Mouse (Mus musculus) hindbrain, embryonic 12.5 days (tissue): ENCODE measurements at regions not wholly inside any gene's neighbourhood (a gene's known extent, or its start where the extent isn't known, plus 50 kb on each side); places are given as distances from the start of the nearest gene placed in this dataset.

Experiments
- ATAC-seq: fragments of 200-750 bp; cut with Nextera tagmentation; 2 replicates; pipeline ENCODE4 v1.8.0; 2017; ENCODE audit warnings: moderate TSS enrichment; ENCODE audit not compliant: low FRiP score
- H3K27ac ChIP-seq: fragments of 300-500 bp; sonication (generic); 2 replicates; pipeline ENCODE4 v1.5.1; 2016; ENCODE audit warnings: mild to moderate bottlenecking
- H3K27me3 ChIP-seq: fragments of 300-500 bp; sonication (generic); 2 replicates; pipeline ENCODE4 v1.6.1; 2016; ENCODE audit warnings: mild to moderate bottlenecking
- H3K36me3 ChIP-seq: fragments of 300-500 bp; sonication (generic); 2 replicates; pipeline ENCODE4 v1.6.1; 2016; ENCODE audit warnings: mild to moderate bottlenecking
- H3K4me1 ChIP-seq: fragments of 300-500 bp; sonication (generic); 2 replicates; pipeline ENCODE4 v1.6.1; 2016
- H3K4me2 ChIP-seq: fragments of 300-500 bp; sonication (generic); replicated peaks from 2 replicates; pipeline ENCODE4 v1.6.1; 2016; ENCODE audit warnings: mild to moderate bottlenecking
- H3K4me3 ChIP-seq: fragments of 300-500 bp; sonication (generic); 2 replicates; pipeline ENCODE4 v1.5.1; 2016; ENCODE audit warnings: mild to moderate bottlenecking
- H3K9ac ChIP-seq: fragments of 300-500 bp; sonication (generic); 2 replicates; pipeline ENCODE4 v1.6.1; 2016; ENCODE audit warnings: mild to moderate bottlenecking, moderate library complexity
- H3K9me3 ChIP-seq: fragments of 300-500 bp; sonication (generic); replicated peaks from 2 replicates; pipeline ENCODE4 v1.6.1; 2016; ENCODE audit warnings: mild to moderate bottlenecking
- WGBS: fragments of 180-500 bp; shearing (Covaris S2); methylation state at CpG from one replicate; pipeline ENCODE4 v1.1.7; 2016; 5-methylcytosine and 5-hydroxymethylcytosine counted together

DNA sequence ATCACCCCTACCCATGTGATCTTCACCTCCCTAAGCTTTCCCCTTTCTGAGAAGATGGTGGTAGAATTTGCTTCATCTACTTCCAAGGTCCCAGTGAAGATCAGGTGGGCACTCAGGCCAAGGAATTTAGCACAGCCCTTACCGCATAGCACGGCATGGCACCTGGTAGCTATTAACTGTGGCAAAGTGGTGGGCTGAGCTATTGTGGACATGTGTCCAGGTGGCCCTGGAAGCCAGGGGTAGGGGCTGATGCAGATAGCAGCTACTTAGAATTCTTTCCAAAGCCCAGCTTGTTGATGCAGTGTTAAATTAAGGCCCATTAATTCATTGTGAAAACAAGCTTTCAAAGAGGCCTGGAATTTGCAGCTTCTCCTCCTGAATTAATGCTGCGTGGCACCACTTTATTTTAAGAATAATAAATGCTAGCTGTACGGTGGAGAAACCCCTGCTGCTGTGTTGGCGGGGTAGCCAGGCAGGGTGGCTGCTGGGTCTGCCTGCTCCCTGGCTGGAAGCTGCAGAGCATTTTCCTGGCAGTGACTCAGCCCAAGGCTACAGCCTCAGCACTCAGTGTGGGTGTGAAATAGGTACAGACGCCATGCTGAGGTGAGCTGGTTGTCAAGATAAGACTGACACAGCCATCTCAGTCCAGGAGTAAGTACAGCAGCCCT is 208.4 kb upstream of the Wscd1 start:
- ATAC-seq, result no peak
- Histone ChIP-seq H3K27ac (no peak overlapping the region), H3K4me3 (no peak overlapping the region), H3K4me2 (no peak overlapping the region), H3K9me3 (0 out of 2 replicates have a peak, but pooled peaks cover 4% of the 10 kb centered on the region), H3K27me3 (no peaks in the 10 kb centered on the region), H3K9ac (no peak overlapping the region), H3K36me3 (no peaks in the 10 kb centered on the region), H3K4me1 (peaks cover 6% of the 10 kb centered on the region; the same call in 1 of the 2 replicates)
- WGBS, result 53% methylated on average over 6 of the region's 6 CpGs

DNA sequence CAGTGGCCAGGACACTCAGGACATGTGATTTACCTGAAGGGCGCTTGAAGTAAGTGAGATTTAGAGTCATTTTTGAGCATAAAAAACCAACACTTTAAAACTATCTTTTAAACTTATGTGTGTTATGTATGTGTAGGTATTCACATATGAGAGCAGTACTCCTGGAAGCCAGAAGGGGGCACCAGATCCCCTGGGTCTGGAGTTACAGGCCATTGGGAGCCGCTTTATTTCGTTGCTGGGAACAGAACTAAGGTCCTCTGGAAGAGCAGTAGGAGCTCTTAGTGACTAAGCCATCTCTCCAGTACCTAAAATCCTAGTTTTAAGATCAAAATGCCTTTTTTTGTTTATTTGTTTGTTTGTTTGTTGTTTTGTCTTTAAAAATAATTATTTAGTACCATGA is 192.3 kb upstream of the Wscd1 start:
- H3K9me3 ChIP-seq, result no peaks in the 10 kb centered on the region
- no peak overlapping the region for H3K4me3 ChIP-seq
- H3K4me2 ChIP-seq, result no peak overlapping the region
- no peaks in the 10 kb centered on the region for H3K27me3 ChIP-seq
- H3K36me3 ChIP-seq, result no peaks in the 10 kb centered on the region
- H3K9ac ChIP-seq, result no peak overlapping the region
- no peak overlapping the region for H3K27ac ChIP-seq
- 84% methylated on average over 3 of the region's 3 CpGs for WGBS
- no peaks in the 10 kb centered on the region for H3K4me1 ChIP-seq
- ATAC-seq, result no peak

DNA sequence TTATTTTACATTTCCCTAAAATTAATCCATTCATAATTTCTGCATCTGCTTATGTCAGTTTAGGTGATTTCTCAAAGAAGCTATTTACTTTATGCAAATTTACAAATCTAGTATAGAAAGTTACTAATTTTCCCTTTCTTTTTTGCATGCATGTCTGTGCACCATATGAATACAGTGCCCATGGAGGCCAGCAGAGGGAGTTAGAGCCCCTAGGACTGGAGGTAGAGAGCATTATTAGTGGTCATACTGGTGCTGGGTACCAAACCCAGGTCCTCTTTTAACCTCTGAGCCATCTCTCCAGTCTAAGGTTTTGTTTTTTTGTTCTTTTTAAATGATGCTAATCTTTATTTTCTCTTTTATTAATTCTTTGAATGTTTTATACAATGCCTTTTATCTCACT is 184.9 kb upstream of the Wscd1 start:
- Histone ChIP-seq H3K36me3 (no peaks in the 10 kb centered on the region), H3K4me2 (no peak overlapping the region), H3K9ac (no peak overlapping the region), H3K27me3 (no peaks in the 10 kb centered on the region), H3K27ac (no peak overlapping the region), H3K4me1 (no peaks in the 10 kb centered on the region), H3K4me3 (no peak overlapping the region), H3K9me3 (no peaks in the 10 kb centered on the region)
- no peak for ATAC-seq

DNA sequence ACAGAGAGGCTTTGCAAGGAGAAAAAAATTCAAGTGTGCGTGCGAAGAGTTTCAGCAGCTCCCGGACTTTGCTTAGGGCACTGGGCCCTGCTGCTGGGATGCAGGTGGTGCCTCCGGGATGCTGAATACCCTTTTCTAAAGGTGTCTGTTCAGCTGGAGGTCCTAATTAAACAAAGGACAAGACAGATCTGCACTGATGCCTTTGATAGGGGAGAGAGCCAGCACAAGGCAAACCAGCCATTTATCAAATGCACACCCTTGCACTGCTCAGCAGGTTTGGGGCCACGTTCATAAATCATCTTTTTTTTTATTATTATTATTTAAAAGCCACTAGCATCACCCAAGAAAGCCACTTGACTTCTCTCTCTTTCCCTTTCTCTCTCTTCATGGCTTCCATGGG is 172.9 kb upstream of the Wscd1 start:
- H3K36me3 ChIP-seq, result no peaks in the 10 kb centered on the region
- WGBS, result 70% methylated on average over 5 of the region's 5 CpGs
- H3K27me3 ChIP-seq, result no peaks in the 10 kb centered on the region
- H3K9me3 ChIP-seq, result no peaks in the 10 kb centered on the region
- no peak overlapping the region; the same call in 1 of the 2 replicates for H3K27ac ChIP-seq
- H3K9ac ChIP-seq, result no peak overlapping the region
- H3K4me3 ChIP-seq, result no peak overlapping the region
- H3K4me1 ChIP-seq, result peaks cover 14% of the 10 kb centered on the region
- no peak for ATAC-seq
- no peak overlapping the region for H3K4me2 ChIP-seq

DNA sequence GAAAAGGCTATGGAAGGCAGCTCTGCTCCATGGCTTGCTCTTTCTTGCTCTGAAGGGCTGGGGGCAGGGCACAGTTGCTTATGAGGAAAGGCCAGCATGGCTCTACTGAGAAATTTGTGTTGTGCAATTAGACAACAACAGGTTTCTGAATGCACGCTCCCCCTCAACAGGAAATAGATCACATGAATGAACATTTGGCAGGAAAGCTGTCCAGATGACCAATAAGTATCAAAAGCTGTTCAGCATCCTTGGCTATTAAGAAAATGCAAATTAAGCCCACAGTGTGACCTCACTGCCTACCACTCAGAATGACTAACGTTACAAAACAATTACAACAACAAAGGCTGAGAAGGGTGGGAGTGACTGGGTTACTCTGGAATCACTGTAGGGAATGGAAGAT is 167.9 kb upstream of the Wscd1 start:
- no peaks in the 10 kb centered on the region for H3K36me3 ChIP-seq
- H3K27me3 ChIP-seq, result no peaks in the 10 kb centered on the region
- H3K9ac ChIP-seq, result no peak overlapping the region
- WGBS, result 38% methylated on average over 2 of the region's 2 CpGs
- H3K9me3 ChIP-seq, result no peaks in the 10 kb centered on the region
- no peak overlapping the region for H3K4me2 ChIP-seq
- H3K27ac ChIP-seq, result no peak overlapping the region
- peaks cover 9% of the 10 kb centered on the region; the same call in 1 of the 2 replicates for H3K4me1 ChIP-seq
- ATAC-seq, result no peak
- H3K4me3 ChIP-seq, result no peak overlapping the region

DNA sequence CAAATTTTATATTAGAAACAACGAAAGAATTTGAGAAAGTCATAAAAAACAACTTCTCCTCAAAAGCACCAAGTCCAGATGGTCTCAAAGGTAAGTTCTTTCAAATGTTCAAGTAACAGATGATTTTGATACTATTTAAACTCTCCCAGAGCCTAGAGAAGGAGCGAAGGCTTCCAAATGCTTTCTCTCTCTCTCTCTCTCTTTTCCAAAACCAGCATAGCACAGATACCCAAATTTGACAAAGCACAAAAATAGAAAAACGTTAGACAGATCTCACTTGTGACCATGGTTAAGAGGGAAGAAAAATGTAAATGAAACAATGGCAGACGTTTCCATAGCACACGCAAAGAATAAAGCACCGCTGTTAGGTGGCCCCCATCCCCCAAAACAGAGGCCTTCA is 158.7 kb upstream of the Wscd1 start:
- H3K27ac ChIP-seq, result no peak overlapping the region
- ATAC-seq, result no peak
- no peak overlapping the region for H3K4me2 ChIP-seq
- WGBS, result 92% methylated on average over 6 of the region's 6 CpGs
- H3K27me3 ChIP-seq, result no peaks in the 10 kb centered on the region
- H3K9me3 ChIP-seq, result no peaks in the 10 kb centered on the region
- H3K9ac ChIP-seq, result no peak overlapping the region
- no peaks in the 10 kb centered on the region for H3K4me1 ChIP-seq
- no peak overlapping the region for H3K4me3 ChIP-seq
- no peaks in the 10 kb centered on the region for H3K36me3 ChIP-seq

DNA sequence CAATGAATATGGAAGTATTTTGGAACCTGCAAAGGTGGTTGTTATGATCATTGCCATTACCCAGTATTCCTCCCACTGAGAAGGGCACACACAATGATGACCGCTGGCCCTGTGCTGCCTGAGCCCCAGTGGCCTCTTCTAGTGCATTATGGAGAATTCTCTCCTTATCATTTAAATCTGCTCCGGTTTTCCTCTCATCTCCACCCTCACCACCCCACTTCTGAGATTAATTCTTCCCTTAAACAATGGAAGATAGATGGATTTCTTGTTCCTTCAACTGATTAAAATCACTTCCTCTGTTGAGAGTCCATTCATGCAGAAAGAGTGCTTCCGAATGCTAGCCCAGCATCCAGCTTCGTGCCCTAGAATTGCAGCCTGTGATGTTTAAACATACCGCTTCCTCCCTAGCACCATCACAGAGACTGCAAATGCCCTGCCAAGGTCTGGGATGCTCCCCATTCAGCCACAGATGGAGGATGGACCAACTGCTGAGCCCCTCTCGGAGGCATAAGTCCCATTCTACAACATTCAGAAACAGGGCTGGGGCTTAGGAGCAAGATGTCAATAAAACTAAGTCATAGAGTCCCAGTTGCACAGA is 155.4 kb upstream of the Wscd1 start:
- Histone ChIP-seq H3K4me2 (no peak overlapping the region), H3K27me3 (no peaks in the 10 kb centered on the region; the same call in 1 of the 2 replicates), H3K27ac (no peak overlapping the region), H3K36me3 (no peaks in the 10 kb centered on the region), H3K9me3 (no peaks in the 10 kb centered on the region), H3K9ac (no peak overlapping the region), H3K4me1 (no peaks in the 10 kb centered on the region), H3K4me3 (no peak overlapping the region)
- WGBS, result 67% methylated on average over 6 of the region's 6 CpGs
- no peak for ATAC-seq

DNA sequence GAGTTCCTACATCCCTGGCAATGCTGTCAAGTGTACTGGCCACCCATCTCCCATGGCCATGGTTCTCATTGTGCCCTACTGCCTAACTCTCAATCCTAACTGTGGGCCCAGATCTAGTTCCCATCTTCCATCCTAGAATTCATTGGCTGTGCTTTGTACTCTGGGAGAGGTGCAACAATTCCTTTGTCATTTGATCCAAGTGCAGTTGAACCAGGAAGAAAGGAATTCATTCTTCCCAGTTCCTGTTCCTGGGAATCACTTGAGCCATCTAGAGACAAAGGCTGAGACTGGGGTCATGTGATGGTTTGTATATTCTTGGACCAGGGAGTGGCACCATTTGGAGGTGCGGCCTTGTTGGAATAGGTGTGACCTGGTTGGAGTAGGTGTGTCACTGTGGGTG is 152.0 kb upstream of the Wscd1 start:
- Histone ChIP-seq H3K9ac (no peak overlapping the region), H3K36me3 (no peaks in the 10 kb centered on the region), H3K27ac (no peak overlapping the region), H3K4me1 (peaks cover 8% of the 10 kb centered on the region; the same call in 1 of the 2 replicates), H3K9me3 (no peaks in the 10 kb centered on the region), H3K4me3 (no peak overlapping the region), H3K4me2 (no peak overlapping the region), H3K27me3 (no peaks in the 10 kb centered on the region; the same call in 1 of the 2 replicates)
- no peak for ATAC-seq
- 89% methylated on average over 1 of the region's 1 CpGs for WGBS

DNA sequence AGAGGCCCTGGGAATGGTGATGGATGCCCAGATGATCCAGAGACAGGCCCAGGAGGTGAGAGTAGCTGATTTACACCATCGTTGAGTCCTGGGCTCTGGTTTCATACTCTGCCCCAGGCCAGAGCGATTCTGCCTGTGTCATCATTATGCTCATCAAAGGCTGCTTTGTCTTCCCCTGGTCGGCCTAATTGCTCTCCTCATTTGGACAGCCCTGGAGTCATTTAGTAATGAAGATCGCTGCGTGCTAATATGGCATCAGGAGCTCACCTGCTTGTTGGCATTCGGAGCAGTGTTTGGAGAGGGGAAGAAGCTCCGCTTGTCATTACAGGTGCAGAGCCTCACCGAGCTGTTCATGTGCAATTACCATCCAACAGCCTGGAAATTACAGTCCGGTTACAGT is 138.9 kb upstream of the Wscd1 start:
- Histone ChIP-seq H3K27me3 (no peaks in the 10 kb centered on the region), H3K27ac (no peak overlapping the region), H3K4me2 (no peak overlapping the region), H3K4me1 (peaks cover 4% of the 10 kb centered on the region; the same call in 1 of the 2 replicates), H3K36me3 (no peaks in the 10 kb centered on the region), H3K4me3 (no peak overlapping the region), H3K9ac (no peak overlapping the region), H3K9me3 (no peaks in the 10 kb centered on the region)
- ATAC-seq, result no peak
- WGBS, result 66% methylated on average over 9 of the region's 9 CpGs

DNA sequence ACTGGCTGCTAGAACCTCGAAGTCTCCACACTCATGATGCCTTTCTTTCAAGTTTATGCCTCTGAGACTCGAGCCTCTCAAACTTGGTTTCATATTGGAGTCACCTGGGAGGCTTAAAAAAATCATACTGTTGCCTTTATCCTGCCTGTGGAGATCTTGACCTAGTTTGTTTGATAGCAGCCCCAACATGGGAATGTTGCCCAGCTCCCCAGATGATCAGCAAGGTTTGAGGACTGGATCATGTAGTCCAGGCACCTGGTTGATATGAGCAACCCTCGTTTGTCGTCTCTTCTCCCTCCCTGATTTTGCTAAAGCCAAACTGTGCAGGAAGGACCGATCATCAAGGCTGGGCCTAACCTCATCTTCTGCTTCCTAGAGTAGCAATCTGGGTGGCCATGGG is 134.2 kb upstream of the Wscd1 start:
- no peak for ATAC-seq
- H3K27ac ChIP-seq, result no peak overlapping the region
- WGBS, result 86% methylated on average over 5 of the region's 5 CpGs
- H3K36me3 ChIP-seq, result no peaks in the 10 kb centered on the region
- no peaks in the 10 kb centered on the region for H3K9me3 ChIP-seq
- no peaks in the 10 kb centered on the region for H3K27me3 ChIP-seq
- no peak overlapping the region for H3K9ac ChIP-seq
- H3K4me3 ChIP-seq, result no peak overlapping the region
- peaks cover 4% of the 10 kb centered on the region; the same call in 1 of the 2 replicates for H3K4me1 ChIP-seq
- H3K4me2 ChIP-seq, result no peak overlapping the region

DNA sequence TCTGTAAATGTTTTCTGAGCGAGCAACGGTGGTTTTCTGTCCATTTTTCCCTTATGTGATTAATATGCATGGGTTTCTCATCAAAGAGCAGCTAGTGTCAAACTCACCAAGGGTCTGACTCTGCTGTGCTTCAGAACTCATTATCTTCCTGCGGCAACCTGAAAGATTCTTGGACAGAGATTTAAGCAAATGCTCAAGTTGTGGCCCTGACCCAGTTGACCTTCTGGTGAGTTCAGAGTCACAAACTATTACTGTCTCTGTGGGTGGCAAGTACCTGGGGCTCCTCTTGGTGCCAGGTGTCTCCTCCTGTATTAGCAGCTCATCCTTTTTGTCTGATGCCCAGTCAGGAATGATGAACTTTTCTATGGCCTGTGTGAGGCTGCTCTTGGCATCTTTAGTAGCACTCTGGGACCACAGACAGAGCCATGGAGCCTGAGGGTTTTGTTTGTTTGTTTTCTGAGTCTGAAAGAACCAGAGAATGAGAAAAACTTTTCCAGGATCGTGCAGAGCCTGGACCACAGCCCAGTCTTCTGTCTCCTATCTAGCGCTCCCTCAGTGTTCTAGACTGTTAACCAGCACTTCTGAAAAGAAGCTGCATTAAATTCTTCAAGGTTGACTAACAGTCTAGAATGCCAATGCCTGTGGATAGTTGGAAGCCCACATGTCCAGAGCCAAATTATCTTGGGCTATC is 124.1 kb upstream of the Wscd1 start:
- Histone ChIP-seq H3K9me3 (no peaks in the 10 kb centered on the region), H3K4me2 (no peak overlapping the region), H3K27me3 (no peaks in the 10 kb centered on the region), H3K36me3 (no peaks in the 10 kb centered on the region), H3K27ac (no peak overlapping the region), H3K4me1 (no peaks in the 10 kb centered on the region), H3K4me3 (no peak overlapping the region), H3K9ac (no peak overlapping the region)
- ATAC-seq, result no peak
- 76% methylated on average over 5 of the region's 5 CpGs for WGBS

DNA sequence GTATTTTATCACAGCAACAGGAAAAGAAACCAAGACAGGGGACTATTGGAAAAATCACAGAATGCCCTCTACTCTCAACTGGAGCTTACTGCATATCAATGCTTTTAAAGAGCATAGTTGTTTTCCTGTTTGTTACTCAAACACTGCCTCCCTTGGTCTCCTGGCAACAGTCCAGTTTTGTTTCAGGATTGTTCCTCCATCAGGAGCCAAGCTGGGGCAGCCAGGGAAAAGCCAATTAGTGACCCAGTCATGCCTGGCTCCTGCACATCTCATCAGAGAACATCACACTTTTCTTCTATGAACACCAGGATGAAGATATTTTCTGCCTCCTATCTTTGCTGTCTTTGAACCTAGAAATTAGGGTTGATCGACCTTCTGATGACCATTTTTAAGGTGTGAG is 113.6 kb upstream of the Wscd1 start:
- H3K9me3 ChIP-seq, result no peaks in the 10 kb centered on the region
- no peaks in the 10 kb centered on the region for H3K27me3 ChIP-seq
- H3K4me3 ChIP-seq, result no peak overlapping the region
- no peaks in the 10 kb centered on the region for H3K36me3 ChIP-seq
- 68% methylated on average over 1 of the region's 1 CpGs for WGBS
- peaks cover 16% of the 10 kb centered on the region for H3K4me1 ChIP-seq
- H3K27ac ChIP-seq, result no peak overlapping the region
- H3K9ac ChIP-seq, result no peak overlapping the region
- no peak overlapping the region for H3K4me2 ChIP-seq
- no peak for ATAC-seq

DNA sequence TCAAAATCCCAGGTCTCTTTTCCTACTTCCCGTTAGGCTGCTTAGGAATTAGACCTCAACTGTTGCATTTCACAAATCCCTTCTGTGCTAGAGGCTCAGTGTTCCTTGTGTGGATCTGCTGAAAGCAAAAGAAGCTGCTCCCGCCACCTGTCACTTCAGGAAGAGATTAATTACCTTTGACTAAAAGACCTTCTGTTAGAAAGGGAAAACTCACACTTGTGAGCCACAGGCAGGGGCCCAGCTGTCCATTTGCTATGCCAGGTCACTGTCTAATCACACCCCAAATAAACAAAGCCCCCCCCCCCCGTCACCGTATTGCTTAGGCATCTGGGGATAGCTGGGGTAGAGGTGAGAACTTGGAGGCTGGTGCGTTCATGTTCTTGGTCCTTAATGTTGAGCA is 112.9 kb upstream of the Wscd1 start:
- no peak overlapping the region for H3K4me3 ChIP-seq

More for the DNA sequence above, 112.9 kb upstream of the Wscd1 start:
- Histone ChIP-seq H3K9me3 (no peaks in the 10 kb centered on the region), H3K27ac (no peak overlapping the region), H3K36me3 (no peaks in the 10 kb centered on the region), H3K4me2 (no peak overlapping the region), H3K27me3 (no peaks in the 10 kb centered on the region), H3K4me1 (peaks cover 16% of the 10 kb centered on the region), H3K9ac (no peak overlapping the region)
- 15% methylated on average over 5 of the region's 5 CpGs for WGBS
- no peak for ATAC-seq
